Mouse (Mus musculus) forebrain, embryonic 12.5 days (tissue): ENCODE data around the gene Lsm14a. TPM values are rescaled to one million over a fixed set of nuclear protein-coding genes. Genes with fewer than 3 reads are reported as not detected.

Source experiments
- ATAC-seq: fragments of 200-750 bp; cut with Nextera tagmentation; 2 replicates; pipeline ENCODE4 v1.8.0; 2017; ENCODE audit warnings: moderate TSS enrichment; ENCODE audit not compliant: low FRiP score
- H3K27ac ChIP-seq: fragments of 300-500 bp; sonication (generic); 2 replicates; pipeline ENCODE4 v1.5.1; 2016; ENCODE audit warnings: mild to moderate bottlenecking
- H3K27me3 ChIP-seq: fragments of 300-500 bp; sonication (generic); 2 replicates; pipeline ENCODE4 v1.6.1; 2016; ENCODE audit warnings: mild to moderate bottlenecking
- H3K36me3 ChIP-seq: fragments of 300-500 bp; sonication (generic); replicated peaks from 2 replicates; pipeline ENCODE4 v1.6.1; 2016; ENCODE audit warnings: mild to moderate bottlenecking
- H3K4me1 ChIP-seq: fragments of 300-500 bp; sonication (generic); 2 replicates; pipeline ENCODE4 v1.6.1; 2016
- H3K4me2 ChIP-seq: fragments of 300-500 bp; sonication (generic); 2 replicates; pipeline ENCODE4 v1.6.1; 2016; ENCODE audit warnings: mild to moderate bottlenecking, moderate library complexity
- H3K4me3 ChIP-seq: fragments of 300-500 bp; sonication (generic); replicated peaks from 2 replicates; pipeline ENCODE4 v1.5.1; 2016; ENCODE audit warnings: mild to moderate bottlenecking
- H3K9ac ChIP-seq: fragments of 300-500 bp; sonication (generic); 2 replicates; pipeline ENCODE4 v1.6.1; 2016; ENCODE audit warnings: mild to moderate bottlenecking
- H3K9me3 ChIP-seq: fragments of 300-500 bp; sonication (generic); 2 replicates; pipeline ENCODE4 v1.6.1; 2016
- WGBS: fragments of 180-500 bp; shearing (Covaris S2); methylation state at CpG from one replicate; pipeline ENCODE4 v1.1.7; 2016; 5-methylcytosine and 5-hydroxymethylcytosine counted together
- polyA plus RNA-seq: library from polyadenylated mRNA; unstranded; fragments of >200 nt; fragmentation: Nextera tagmentation; extraction: Ambion mirVana; gene quantifications from 2 replicates; pipeline ENCODE4 v1.2.1, GENCODE M21; 2016

Gene Lsm14a
- 115 and 121 TPM in 2 replicates for polyA plus RNA-seq

- ATAC-seq, result no peak
- H3K36me3 ChIP-seq, result no peaks in the 10 kb centered on the region
- H3K9ac ChIP-seq, result no peak within 1 kb of the TSS
- peak within 1 kb of the TSS; percentile 46; the same call in 1 of the 2 replicates for H3K27ac ChIP-seq
- H3K4me2 ChIP-seq, result no peak within 1 kb of the TSS
- H3K27me3 ChIP-seq, result no peaks in the 10 kb centered on the region
- H3K9me3 ChIP-seq, result no peaks in the 10 kb centered on the region
- no peak within 1 kb of the TSS for H3K4me3 ChIP-seq
- peaks cover 9% of the 10 kb centered on the region for H3K4me1 ChIP-seq
Measured at GRCm38 (mm10) chr7:34393215-34393614, at the start of gene Lsm14a. TSS of gene Lsm14a (minus strand) at chr7:34393315.

- no peak for ATAC-seq
- Histone ChIP-seq H3K4me3 (no peak overlapping the region), H3K4me2 (no peak overlapping the region), H3K27ac (no peak overlapping the region), H3K36me3 (no peaks in the 10 kb centered on the region), H3K9ac (no peak overlapping the region), H3K4me1 (no peaks in the 10 kb centered on the region), H3K9me3 (no peaks in the 10 kb centered on the region), H3K27me3 (no peaks in the 10 kb centered on the region)
- WGBS, result 41% methylated on average over 6 of the region's 6 CpGs
Measured at GRCm38 (mm10) chr7:34438903-34439302, 45.8 kb upstream of the Lsm14a start.

DNA sequence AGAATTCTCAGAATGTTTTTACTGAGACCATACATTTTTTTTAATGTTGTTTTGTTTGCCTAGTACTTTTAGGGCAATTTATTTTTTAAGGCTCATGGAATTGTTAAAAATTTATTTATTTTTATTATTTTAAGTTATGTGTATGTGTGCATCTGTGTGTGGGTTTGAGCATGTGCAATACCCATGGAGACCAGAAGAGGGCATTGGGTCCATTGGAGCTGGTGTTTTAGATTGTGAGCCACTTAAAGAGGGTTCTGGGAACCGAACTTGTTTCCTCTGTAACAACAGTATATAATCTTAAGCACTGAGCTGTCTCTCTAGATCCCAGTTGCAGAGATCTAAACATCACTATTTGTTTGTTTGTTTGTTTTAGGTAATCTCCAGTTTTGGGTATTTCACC is 40.5 kb upstream of the Lsm14a start:
- ATAC-seq, result no peak
- WGBS, result 70% methylated on average over 1 of the region's 1 CpGs

DNA sequence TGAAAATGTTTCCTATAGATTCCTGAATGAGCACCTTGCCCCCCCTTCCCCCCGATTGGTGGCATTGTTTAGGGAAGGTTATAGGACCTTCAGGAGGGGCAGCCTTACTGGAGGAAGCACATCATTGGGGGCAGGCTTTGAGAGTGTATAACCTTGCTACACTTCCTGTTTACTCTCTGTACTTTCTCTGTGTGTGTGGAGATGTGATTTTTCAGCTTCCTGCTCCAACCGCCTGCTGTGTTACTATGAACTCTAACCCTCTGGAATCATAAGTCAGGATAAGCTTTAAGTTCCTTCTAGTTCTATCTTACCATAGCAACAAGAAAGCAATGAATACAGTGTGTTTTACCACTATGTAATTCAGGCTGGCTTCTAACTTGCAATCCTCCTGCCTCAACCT is 28.1 kb upstream of the Lsm14a start:
- H3K27ac ChIP-seq, result no peak overlapping the region
- H3K27me3 ChIP-seq, result no peaks in the 10 kb centered on the region
- no peak overlapping the region for H3K9ac ChIP-seq
- no peak overlapping the region for H3K4me2 ChIP-seq
- H3K9me3 ChIP-seq, result no peaks in the 10 kb centered on the region
- H3K4me3 ChIP-seq, result no peak overlapping the region
- ATAC-seq, result no peak
- WGBS, result 83% methylated on average over 2 of the region's 2 CpGs
- H3K4me1 ChIP-seq, result no peaks in the 10 kb centered on the region
- no peaks in the 10 kb centered on the region for H3K36me3 ChIP-seq

More for the DNA sequence above, 40.5 kb upstream of the Lsm14a start:
- Histone ChIP-seq H3K27ac (no peak overlapping the region), H3K4me2 (no peak overlapping the region), H3K9ac (no peak overlapping the region), H3K4me3 (no peak overlapping the region), H3K27me3 (no peaks in the 10 kb centered on the region), H3K36me3 (no peaks in the 10 kb centered on the region), H3K9me3 (0 out of 2 replicates have a peak, but pooled peaks cover 3% of the 10 kb centered on the region), H3K4me1 (no peaks in the 10 kb centered on the region)

DNA sequence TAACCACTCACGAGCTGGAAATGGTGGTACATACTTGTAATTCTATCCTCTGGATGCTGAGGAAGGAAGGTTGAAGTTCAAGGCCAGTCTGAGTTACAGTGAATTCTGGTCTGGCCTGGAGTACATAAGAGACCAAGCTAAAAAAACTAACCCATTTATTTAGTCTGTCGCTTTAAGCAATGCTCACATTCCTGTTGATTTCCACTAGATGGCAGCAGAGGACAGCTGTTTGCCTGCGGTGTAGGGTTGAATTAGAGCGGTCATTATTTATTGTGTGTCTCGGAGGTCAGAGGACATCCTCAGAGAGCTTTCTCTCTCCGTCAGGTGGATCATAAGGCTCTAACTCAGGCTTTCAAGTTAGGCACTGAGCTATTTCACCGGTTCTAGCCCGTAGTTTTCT is 14.4 kb upstream of the Lsm14a start:
- H3K4me2 ChIP-seq, result 0 out of 2 replicates have a peak overlapping the region, but pooled peaks have one; percentile 9
- H3K27ac ChIP-seq, result no peak overlapping the region
- H3K9ac ChIP-seq, result no peak overlapping the region
- H3K36me3 ChIP-seq, result no peaks in the 10 kb centered on the region
- H3K4me3 ChIP-seq, result no peak overlapping the region
- WGBS, result 10% methylated on average over 8 of the region's 8 CpGs
- no peaks in the 10 kb centered on the region for H3K4me1 ChIP-seq
- H3K9me3 ChIP-seq, result no peaks in the 10 kb centered on the region
- H3K27me3 ChIP-seq, result 0 out of 2 replicates have a peak, but pooled peaks cover 4% of the 10 kb centered on the region
- peak; percentile 65 for ATAC-seq

DNA sequence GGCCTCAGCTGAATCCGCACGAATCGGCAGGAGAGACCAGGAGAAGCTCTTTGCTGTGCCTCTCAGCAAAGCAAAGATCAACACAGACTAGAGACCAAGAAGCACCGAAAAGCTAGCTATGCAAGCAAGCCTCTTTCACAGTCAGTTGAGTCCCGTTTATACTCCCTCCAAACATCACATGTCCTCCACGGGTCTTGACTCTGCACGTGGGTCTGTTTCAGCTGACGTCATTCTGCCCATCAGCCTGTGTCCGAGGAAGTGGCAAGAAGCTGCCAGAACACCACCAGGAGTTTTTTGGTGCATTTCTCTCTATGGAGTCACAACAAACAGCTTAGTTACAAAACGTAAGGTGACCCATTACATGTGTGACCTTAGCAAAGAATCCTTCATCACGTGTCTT is 10.8 kb upstream of the Lsm14a start:
- H3K4me3 ChIP-seq, result no peak overlapping the region
- H3K27me3 ChIP-seq, result 0 out of 2 replicates have a peak, but pooled peaks cover 3% of the 10 kb centered on the region
- no peaks in the 10 kb centered on the region for H3K36me3 ChIP-seq
- WGBS, result 83% methylated on average over 11 of the region's 11 CpGs
- H3K9ac ChIP-seq, result no peak overlapping the region
- no peaks in the 10 kb centered on the region for H3K4me1 ChIP-seq
- H3K9me3 ChIP-seq, result no peaks in the 10 kb centered on the region
- no peak for ATAC-seq
- no peak overlapping the region for H3K27ac ChIP-seq
- H3K4me2 ChIP-seq, result no peak overlapping the region

DNA sequence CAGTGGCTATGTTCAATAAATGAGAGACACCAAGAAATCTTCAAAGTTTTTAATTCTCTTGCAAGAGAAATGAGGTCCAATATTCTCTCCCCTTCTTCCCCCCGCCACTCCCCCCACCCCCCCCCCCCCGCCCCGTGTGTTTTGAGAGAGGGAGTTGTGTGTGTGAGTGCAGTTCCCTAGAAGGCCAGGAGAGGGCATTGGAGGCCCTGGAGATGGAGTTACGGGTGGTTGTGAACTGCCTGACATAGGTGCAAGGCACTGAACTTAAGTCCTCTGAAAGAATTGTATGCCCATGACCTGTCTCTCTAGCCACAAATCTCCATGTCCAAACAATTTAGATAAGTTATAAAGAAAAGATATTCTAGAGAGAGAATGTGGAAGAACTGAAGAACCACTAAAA is 7.0 kb upstream of the Lsm14a start:
- Histone ChIP-seq H3K9me3 (no peaks in the 10 kb centered on the region), H3K4me2 (no peak overlapping the region), H3K4me3 (no peak overlapping the region), H3K9ac (no peak overlapping the region), H3K36me3 (no peaks in the 10 kb centered on the region), H3K27ac (no peak overlapping the region), H3K27me3 (no peaks in the 10 kb centered on the region), H3K4me1 (no peaks in the 10 kb centered on the region)
- WGBS, result 47% methylated on average over 4 of the region's 4 CpGs
- no peak for ATAC-seq

- ATAC-seq, result no peak
- Histone ChIP-seq H3K9ac (no peak overlapping the region), H3K36me3 (no peaks in the 10 kb centered on the region), H3K4me2 (no peak overlapping the region), H3K27ac (no peak overlapping the region), H3K4me3 (no peak overlapping the region), H3K4me1 (no peaks in the 10 kb centered on the region), H3K9me3 (no peaks in the 10 kb centered on the region), H3K27me3 (no peaks in the 10 kb centered on the region)
- WGBS, result 74% methylated on average over 5 of the region's 5 CpGs
Measured at GRCm38 (mm10) chr7:34398831-34399230, 5.7 kb upstream of the Lsm14a start.

DNA sequence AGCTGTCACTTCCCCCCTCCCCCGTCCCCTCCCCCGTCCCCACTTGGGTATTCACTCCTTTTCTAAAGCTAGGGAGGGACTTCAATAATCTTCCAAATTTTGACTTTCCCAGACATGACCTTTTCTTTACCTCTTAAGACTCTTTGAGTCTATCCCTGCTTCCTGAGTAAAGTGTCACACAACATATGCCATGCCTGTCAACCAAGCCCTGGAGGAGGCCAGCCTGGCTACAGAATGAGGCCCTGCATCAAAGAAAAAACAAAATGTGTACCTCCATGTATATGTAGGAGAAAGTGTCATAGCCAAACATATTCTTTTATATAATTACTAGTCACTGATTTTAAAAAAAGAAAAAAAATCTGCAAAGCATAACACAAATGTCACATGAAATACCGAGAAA is 3.7 kb upstream of the Lsm14a start:
- Histone ChIP-seq H3K4me3 (no peak overlapping the region), H3K27me3 (no peaks in the 10 kb centered on the region), H3K9me3 (no peaks in the 10 kb centered on the region), H3K4me1 (no peaks in the 10 kb centered on the region), H3K4me2 (no peak overlapping the region), H3K36me3 (no peaks in the 10 kb centered on the region), H3K27ac (no peak overlapping the region), H3K9ac (no peak overlapping the region)
- no peak for ATAC-seq
- WGBS, result 86% methylated on average over 3 of the region's 3 CpGs

DNA sequence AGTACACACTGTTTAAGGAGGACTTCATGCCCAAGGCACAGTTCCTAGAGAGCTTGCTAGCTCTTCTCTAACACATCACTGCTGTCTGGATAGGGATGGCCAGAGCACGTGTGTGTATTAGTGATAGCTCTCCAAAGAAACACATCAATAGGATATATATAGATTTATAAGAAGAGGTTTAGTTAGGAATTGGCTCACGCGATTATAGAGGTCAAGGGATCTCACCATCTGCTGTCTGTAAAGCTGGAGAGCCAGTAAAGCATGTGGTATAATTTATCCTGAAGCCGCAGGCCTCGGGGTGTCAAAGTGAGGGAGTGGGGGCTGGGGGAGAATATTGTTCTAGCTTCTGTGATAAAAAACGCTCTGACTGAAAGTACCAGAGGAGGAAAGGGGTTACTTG is 2.6 kb upstream of the Lsm14a start:
- ATAC-seq, result no peak
- Histone ChIP-seq H3K4me3 (no peak overlapping the region), H3K27ac (no peak overlapping the region), H3K4me2 (no peak overlapping the region), H3K9ac (no peak overlapping the region), H3K27me3 (no peaks in the 10 kb centered on the region), H3K36me3 (no peaks in the 10 kb centered on the region), H3K4me1 (peaks cover 2% of the 10 kb centered on the region; the same call in 1 of the 2 replicates), H3K9me3 (no peaks in the 10 kb centered on the region)
- WGBS, result 76% methylated on average over 6 of the region's 6 CpGs

DNA sequence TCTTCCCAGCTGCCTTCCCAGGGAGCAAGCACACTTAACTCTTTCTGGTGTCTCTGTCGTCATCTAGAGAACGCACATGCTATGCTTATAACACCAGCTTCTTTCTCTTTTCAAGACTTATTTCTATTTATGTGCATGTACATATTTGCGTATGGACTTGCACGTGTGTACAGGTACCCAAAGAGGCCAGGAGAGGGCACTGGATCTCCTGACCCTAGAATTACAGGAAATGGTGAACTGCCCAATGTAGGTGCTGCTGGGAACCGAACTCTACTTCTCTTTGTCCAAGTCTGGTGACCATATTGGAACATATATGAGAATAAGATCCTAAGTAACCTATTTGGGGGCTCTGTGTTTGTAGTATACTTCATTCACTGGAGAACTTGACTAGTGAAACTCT is 1.5 kb upstream of the Lsm14a start:
- Histone ChIP-seq H3K27ac (peak overlapping the region; percentile 62; the same call in 1 of the 2 replicates), H3K27me3 (no peaks in the 10 kb centered on the region), H3K4me3 (no peak overlapping the region), H3K9me3 (no peaks in the 10 kb centered on the region), H3K36me3 (no peaks in the 10 kb centered on the region), H3K4me2 (no peak overlapping the region), H3K9ac (no peak overlapping the region), H3K4me1 (peaks cover 9% of the 10 kb centered on the region)
- 80% methylated on average over 5 of the region's 5 CpGs for WGBS
- ATAC-seq, result no peak

DNA sequence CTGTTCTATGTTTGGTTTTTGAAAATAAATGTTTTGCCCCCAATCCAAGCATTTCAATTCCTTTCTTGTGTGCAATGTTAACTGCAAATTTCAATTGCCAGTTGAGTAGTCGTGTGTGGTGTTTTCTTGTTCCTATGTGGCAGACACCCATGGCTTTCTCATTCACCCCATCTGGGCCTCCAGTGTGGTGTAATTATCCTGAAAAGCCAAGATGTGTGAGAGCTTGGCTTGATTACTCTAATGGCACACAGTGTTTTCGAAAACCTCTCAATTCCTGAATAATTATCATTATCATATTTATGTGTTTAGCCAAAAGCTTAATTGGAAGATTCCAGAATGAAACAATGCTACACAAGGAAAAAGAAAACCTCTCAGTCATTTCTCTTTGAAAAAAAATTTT is 976 bp upstream of the Lsm14a start:
- H3K36me3 ChIP-seq, result no peaks in the 10 kb centered on the region
- peak overlapping the region; percentile 62; the same call in 1 of the 2 replicates for H3K27ac ChIP-seq
- H3K4me1 ChIP-seq, result peaks cover 9% of the 10 kb centered on the region
- H3K4me3 ChIP-seq, result no peak overlapping the region
- H3K4me2 ChIP-seq, result no peak overlapping the region
- 50% methylated on average over 2 of the region's 2 CpGs for WGBS
- no peak for ATAC-seq
- no peaks in the 10 kb centered on the region for H3K9me3 ChIP-seq
- H3K27me3 ChIP-seq, result no peaks in the 10 kb centered on the region
- H3K9ac ChIP-seq, result no peak overlapping the region

DNA sequence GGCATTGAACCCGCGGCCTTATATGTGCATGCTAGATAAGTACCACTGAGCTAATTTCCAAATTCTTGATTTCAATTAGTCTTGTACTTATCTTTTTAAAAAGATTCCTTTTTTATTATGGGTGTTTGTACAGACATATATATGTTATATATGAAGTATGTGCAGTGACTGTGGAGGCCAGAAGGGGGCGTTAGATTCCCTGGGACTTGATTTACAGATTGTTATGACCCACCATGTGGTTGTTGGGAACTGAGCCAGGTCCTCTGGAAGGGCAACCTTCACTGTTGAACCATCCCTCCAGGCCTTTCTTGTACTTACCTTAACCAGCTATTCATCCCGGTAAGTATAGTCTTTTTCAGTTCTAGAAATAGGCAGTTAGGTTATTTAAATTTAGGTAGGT is 780 bp downstream of the Lsm14a start:
- Histone ChIP-seq H3K27ac (no peak overlapping the region), H3K9me3 (no peaks in the 10 kb centered on the region), H3K27me3 (no peaks in the 10 kb centered on the region), H3K9ac (no peak overlapping the region), H3K36me3 (no peaks in the 10 kb centered on the region), H3K4me2 (no peak overlapping the region), H3K4me1 (peaks cover 17% of the 10 kb centered on the region), H3K4me3 (no peak overlapping the region)
- ATAC-seq, result no peak
- 71% methylated on average over 4 of the region's 4 CpGs for WGBS
